Mouse (Mus musculus) erythroblast, embryonic 14.5 days (primary cell): ENCODE measurements around the gene Mindy4. TPM values are rescaled to one million over a fixed set of nuclear protein-coding genes. Genes with fewer than 3 reads are reported as not detected.

Experiments
- H3K27me3 ChIP-seq: 2 replicates; pipeline ENCODE4 v1.6.1; 2012; ENCODE audit warnings: inconsistent platforms; ENCODE audit not compliant: control insufficient read depth
- H3K36me3 ChIP-seq: 2 replicates; pipeline ENCODE4 v1.6.1; 2012; ENCODE audit warnings: mild to moderate bottlenecking, inconsistent platforms; ENCODE audit not compliant: control insufficient read depth
- H3K4me1 ChIP-seq: 2 replicates; pipeline ENCODE4 v1.6.1; 2012; ENCODE audit warnings: inconsistent platforms; ENCODE audit not compliant: control insufficient read depth
- H3K4me3 ChIP-seq: replicated peaks from 2 replicates; pipeline ENCODE3; 2012; ENCODE audit warnings: moderate library complexity, mild to moderate bottlenecking, inconsistent platforms
- H3K9me3 ChIP-seq: 2 replicates; pipeline ENCODE4 v1.6.1; 2012; ENCODE audit warnings: low read length, inconsistent platforms, mixed read lengths; ENCODE audit not compliant: control insufficient read depth
- GATA1 ChIP-seq: IDR thresholded peaks from 2 replicates; pipeline ENCODE4 v1.6.1; 2012; ENCODE audit warnings: low read length, inconsistent platforms, mixed read lengths
- TAL1 ChIP-seq: IDR thresholded peaks from 3 replicates; pipeline ENCODE4 v1.6.1; 2012; ENCODE audit warnings: low read length, inconsistent platforms, mixed read lengths
- polyA plus RNA-seq: library from polyadenylated mRNA; stranded (reverse); fragments of >175 nt; gene quantifications from 2 replicates; pipeline ENCODE4 v1.2.3, GENCODE M21; 2012

The Mindy4 gene
- polyA plus RNA-seq, 1 experiment: 0.01 TPM

GRCm38 (mm10) chr6:55322980-55323379 lies 119.8 kb downstream of the Mindy4 start:
- Histone ChIP-seq H3K36me3 (no peaks in the 10 kb centered on the region), H3K9me3 (no peaks in the 10 kb centered on the region), H3K27me3 (no peaks in the 10 kb centered on the region), H3K4me1 (peaks cover 100% of the 10 kb centered on the region), H3K4me3 (peak overlapping the region; percentile 57)
- TF ChIP-seq TAL1 (no peak), GATA1 (no peak; the same call in 1 of the 2 replicates)

- peak overlapping the region; percentile 57 for H3K4me3 ChIP-seq
- H3K27me3 ChIP-seq: no peaks in the 10 kb centered on the region
- H3K9me3 ChIP-seq: no peaks in the 10 kb centered on the region
- no peaks in the 10 kb centered on the region for H3K36me3 ChIP-seq
- H3K4me1 ChIP-seq: peaks cover 92% of the 10 kb centered on the region
- TF ChIP-seq GATA1 (peak; percentile 57), TAL1 (peak; percentile 62)
Observed at GRCm38 (mm10) chr6:55323908-55324634, 120.9 kb downstream of the Mindy4 start.

GRCm38 (mm10) chr6:55324785-55325184 lies 121.6 kb downstream of the Mindy4 start:
- Histone ChIP-seq H3K4me1 (peaks cover 89% of the 10 kb centered on the region), H3K4me3 (peak overlapping the region; percentile 57), H3K27me3 (no peaks in the 10 kb centered on the region), H3K36me3 (no peaks in the 10 kb centered on the region), H3K9me3 (no peaks in the 10 kb centered on the region)
- TF ChIP-seq GATA1 (no peak), TAL1 (no peak)

- H3K4me3 ChIP-seq: no peak overlapping the region
- 0 out of 2 replicates have a peak, but pooled peaks cover 3% of the 10 kb centered on the region for H3K27me3 ChIP-seq
- H3K4me1 ChIP-seq: peaks cover 77% of the 10 kb centered on the region
- TF ChIP-seq TAL1: no peak
- TF ChIP-seq GATA1: no peak
- H3K36me3 ChIP-seq: no peaks in the 10 kb centered on the region
- H3K9me3 ChIP-seq: no peaks in the 10 kb centered on the region
Observed at GRCm38 (mm10) chr6:55326299-55326698, 123.1 kb downstream of the Mindy4 start.

- 0 out of 2 replicates have a peak, but pooled peaks cover 3% of the 10 kb centered on the region for H3K27me3 ChIP-seq
- H3K4me1 ChIP-seq: peaks cover 72% of the 10 kb centered on the region
- no peaks in the 10 kb centered on the region for H3K36me3 ChIP-seq
- no peaks in the 10 kb centered on the region for H3K9me3 ChIP-seq
- no peak for TF ChIP-seq TAL1
- TF ChIP-seq GATA1: no peak
- H3K4me3 ChIP-seq: no peak overlapping the region
Observed at GRCm38 (mm10) chr6:55327326-55327725, 124.1 kb downstream of the Mindy4 start.

- peaks cover 64% of the 10 kb centered on the region for H3K4me1 ChIP-seq
- TF ChIP-seq TAL1 (no peak), GATA1 (no peak)
Observed at GRCm38 (mm10) chr6:55328179-55328578, 125.0 kb downstream of the Mindy4 start.

GRCm38 (mm10) chr6:55331315-55331714 lies 128.1 kb downstream of the Mindy4 start:
- H3K9me3 ChIP-seq: no peaks in the 10 kb centered on the region
- no peaks in the 10 kb centered on the region for H3K36me3 ChIP-seq
- no peak overlapping the region for H3K4me3 ChIP-seq
- H3K4me1 ChIP-seq: peaks cover 54% of the 10 kb centered on the region
- no peak for TF ChIP-seq TAL1
- 0 out of 2 replicates have a peak, but pooled peaks cover 3% of the 10 kb centered on the region for H3K27me3 ChIP-seq

More at GRCm38 (mm10) chr6:55328179-55328578, 125.0 kb downstream of the Mindy4 start:
- Histone ChIP-seq H3K9me3 (no peaks in the 10 kb centered on the region), H3K36me3 (no peaks in the 10 kb centered on the region), H3K4me3 (no peak overlapping the region), H3K27me3 (0 out of 2 replicates have a peak, but pooled peaks cover 3% of the 10 kb centered on the region)

GRCm38 (mm10) chr6:55332100-55332772 lies 129.1 kb downstream of the Mindy4 start:
- Histone ChIP-seq H3K4me1 (peaks cover 54% of the 10 kb centered on the region), H3K4me3 (no peak overlapping the region), H3K27me3 (0 out of 2 replicates have a peak, but pooled peaks cover 3% of the 10 kb centered on the region), H3K9me3 (no peaks in the 10 kb centered on the region), H3K36me3 (no peaks in the 10 kb centered on the region)
- TF ChIP-seq GATA1 (no peak), TAL1 (no peak)

- H3K4me3 ChIP-seq: no peak overlapping the region
- H3K27me3 ChIP-seq: 0 out of 2 replicates have a peak, but pooled peaks cover 3% of the 10 kb centered on the region
- H3K36me3 ChIP-seq: peaks cover 3% of the 10 kb centered on the region
- peaks cover 54% of the 10 kb centered on the region for H3K4me1 ChIP-seq
- no peaks in the 10 kb centered on the region for H3K9me3 ChIP-seq
- TF ChIP-seq TAL1 (no peak), GATA1 (no peak)
Observed at GRCm38 (mm10) chr6:55332773-55333109, 129.6 kb downstream of the Mindy4 start.
